Mouse (Mus musculus): Measurements from ENCODE around the gene Tomt. TPM values are rescaled to one million over a fixed set of nuclear protein-coding genes. Genes with fewer than 3 reads are reported as not detected.

Gene Tomt
- polyA plus RNA-seq, 1 experiment from 2014 or later, result 0.20 TPM

GRCm38 (mm10) chr7:101867482-101867881 lies 38.7 kb downstream of the Tomt start:
- no peak overlapping the region for H3K9ac ChIP-seq (ENCODE audit: low read depth, low read length)
- no peak overlapping the region for H3K4me3 ChIP-seq (ENCODE audit: low read depth, low read length)
- H3K4me1 ChIP-seq (replicated peaks; ENCODE audit: control insufficient read depth, insufficient read depth, low read length), result no peaks in the 10 kb centered on the region
- H3K27ac ChIP-seq (ENCODE audit: low read depth, low read length), result no peak overlapping the region
- no peak for TF ChIP-seq CTCF (IDR thresholded peaks at IDR 0.05; ENCODE audit: low read depth)
- WGBS, result over 99% methylated on average over 4 of the region's 4 CpGs
- H3K9me3 ChIP-seq (ENCODE audit: control insufficient read depth), result no peaks in the 10 kb centered on the region
- ATAC-seq, result no peak
- no peaks in the 10 kb centered on the region for H3K27me3 ChIP-seq (replicated peaks; ENCODE audit: control insufficient read depth, insufficient read depth, low read length)
- H3K36me3 ChIP-seq (ENCODE audit: control insufficient read depth, insufficient read depth), result peaks cover 4% of the 10 kb centered on the region; the same call in 1 of the 2 replicates
- H3K4me2 ChIP-seq (replicated peaks; ENCODE audit: low read depth), result no peak overlapping the region

DNA sequence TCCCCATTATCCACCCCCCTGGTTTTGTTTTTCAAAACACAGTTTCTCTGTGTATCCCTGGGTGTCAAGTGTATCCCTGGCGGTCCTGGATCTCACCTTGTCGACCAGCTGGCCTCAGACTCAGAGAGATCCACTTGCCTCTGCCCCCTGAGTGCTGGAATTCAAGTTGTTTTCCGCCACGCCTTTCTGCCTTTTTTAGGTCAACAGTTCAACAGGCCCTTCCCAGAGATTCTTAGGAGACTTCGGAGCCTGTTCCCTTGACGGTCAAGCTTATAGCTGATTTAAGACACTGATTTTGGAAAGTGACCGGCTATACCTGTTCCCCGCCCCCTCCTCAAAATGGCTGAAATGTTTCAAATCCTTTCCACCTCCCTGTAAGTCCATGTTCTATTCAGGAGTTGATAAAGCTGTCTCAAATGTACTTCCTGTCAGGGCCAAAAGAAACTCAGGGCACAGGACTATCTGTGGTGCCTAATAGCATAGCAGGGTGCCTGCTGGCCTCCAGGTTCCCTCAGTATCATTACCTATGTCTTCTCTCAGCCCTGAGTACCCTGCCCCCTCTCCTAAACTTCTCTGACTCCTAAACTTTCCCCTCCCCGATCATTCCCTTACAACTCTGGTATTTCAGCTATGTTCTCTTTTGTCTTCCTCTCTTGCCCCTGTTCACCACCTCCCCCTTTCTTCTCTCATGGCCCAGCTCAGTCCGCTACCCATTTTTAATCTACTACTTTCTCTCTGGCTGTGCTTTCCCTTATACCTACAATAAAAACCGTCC lies 39.5 kb downstream of the Tomt start:
- ATAC-seq, result no peak
- no peak for TF ChIP-seq CTCF (IDR thresholded peaks at IDR 0.05; ENCODE audit: low read depth)
- WGBS, result 76% methylated on average over 11 of the region's 11 CpGs

GRCm38 (mm10) chr7:101863415-101863814 lies 42.7 kb downstream of the Tomt start, which contains the start of gene Anapc15:
Anapc15 (plus strand) TSS chr7:101863715.
- no peak within 1 kb of the TSS for H3K4me3 ChIP-seq (ENCODE audit: low read depth, low read length)
- no peak for TF ChIP-seq CTCF (IDR thresholded peaks at IDR 0.05; ENCODE audit: low read depth)
- H3K36me3 ChIP-seq (ENCODE audit: control insufficient read depth, insufficient read depth), result peaks cover 5% of the 10 kb centered on the region
- H3K4me1 ChIP-seq (replicated peaks; ENCODE audit: control insufficient read depth, insufficient read depth, low read length), result no peaks in the 10 kb centered on the region
- no peak within 1 kb of the TSS for H3K4me2 ChIP-seq (replicated peaks; ENCODE audit: low read depth)
- no peaks in the 10 kb centered on the region for H3K9me3 ChIP-seq (ENCODE audit: control insufficient read depth)
- no peak within 1 kb of the TSS for H3K27ac ChIP-seq (ENCODE audit: low read depth, low read length)
- no peak for ATAC-seq
- WGBS, result 72% methylated on average over 3 of the region's 3 CpGs
- no peaks in the 10 kb centered on the region for H3K27me3 ChIP-seq (replicated peaks; ENCODE audit: control insufficient read depth, insufficient read depth, low read length)
- H3K9ac ChIP-seq (ENCODE audit: low read depth, low read length), result no peak within 1 kb of the TSS

More for the DNA sequence above, 39.5 kb downstream of the Tomt start:
- no peak overlapping the region for H3K4me3 ChIP-seq (ENCODE audit: low read depth, low read length)
- H3K9me3 ChIP-seq (ENCODE audit: control insufficient read depth), result no peaks in the 10 kb centered on the region
- no peak overlapping the region for H3K4me2 ChIP-seq (replicated peaks; ENCODE audit: low read depth)
- H3K9ac ChIP-seq (ENCODE audit: low read depth, low read length), result no peak overlapping the region
- no peak overlapping the region for H3K27ac ChIP-seq (ENCODE audit: low read depth, low read length)
- no peaks in the 10 kb centered on the region for H3K4me1 ChIP-seq (replicated peaks; ENCODE audit: control insufficient read depth, insufficient read depth, low read length)
- peaks cover 4% of the 10 kb centered on the region for H3K36me3 ChIP-seq (ENCODE audit: control insufficient read depth, insufficient read depth)
- no peaks in the 10 kb centered on the region for H3K27me3 ChIP-seq (replicated peaks; ENCODE audit: control insufficient read depth, insufficient read depth, low read length)

DNA sequence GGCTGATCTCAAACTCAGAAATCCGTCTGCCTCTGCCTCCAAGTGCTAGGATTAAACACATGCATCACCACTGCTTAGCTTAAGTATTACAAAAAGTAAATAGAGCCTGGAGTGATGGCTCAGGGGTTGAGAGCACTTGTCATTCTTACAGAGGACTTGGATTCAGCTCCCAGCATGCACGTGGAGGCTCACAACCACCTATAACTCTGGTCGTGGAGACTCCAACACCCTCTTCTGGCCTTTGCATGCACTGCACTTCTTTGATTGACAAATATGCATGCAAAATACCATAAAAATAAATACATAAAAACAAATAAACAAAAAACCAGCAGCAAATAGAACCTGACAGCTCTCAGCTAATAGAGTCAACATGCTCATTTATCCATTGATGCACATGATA lies 43.9 kb downstream of the Tomt start:
- no peak overlapping the region for H3K4me2 ChIP-seq (replicated peaks; ENCODE audit: low read depth)
- no peak for ATAC-seq
- WGBS, result 70% methylated on average over 3 of the region's 3 CpGs
- no peaks in the 10 kb centered on the region for H3K4me1 ChIP-seq (replicated peaks; ENCODE audit: control insufficient read depth, insufficient read depth, low read length)
- H3K27me3 ChIP-seq (replicated peaks; ENCODE audit: control insufficient read depth, insufficient read depth, low read length), result no peaks in the 10 kb centered on the region
- no peak overlapping the region for H3K4me3 ChIP-seq (ENCODE audit: low read depth, low read length)
- H3K9me3 ChIP-seq (ENCODE audit: control insufficient read depth), result no peaks in the 10 kb centered on the region
- peak; percentile 22; the same call in 1 of the 2 replicates for TF ChIP-seq CTCF (IDR thresholded peaks at IDR 0.05; ENCODE audit: low read depth)
- peaks cover 8% of the 10 kb centered on the region for H3K36me3 ChIP-seq (ENCODE audit: control insufficient read depth, insufficient read depth)
- H3K9ac ChIP-seq (ENCODE audit: low read depth, low read length), result no peak overlapping the region
- no peak overlapping the region for H3K27ac ChIP-seq (ENCODE audit: low read depth, low read length)

DNA sequence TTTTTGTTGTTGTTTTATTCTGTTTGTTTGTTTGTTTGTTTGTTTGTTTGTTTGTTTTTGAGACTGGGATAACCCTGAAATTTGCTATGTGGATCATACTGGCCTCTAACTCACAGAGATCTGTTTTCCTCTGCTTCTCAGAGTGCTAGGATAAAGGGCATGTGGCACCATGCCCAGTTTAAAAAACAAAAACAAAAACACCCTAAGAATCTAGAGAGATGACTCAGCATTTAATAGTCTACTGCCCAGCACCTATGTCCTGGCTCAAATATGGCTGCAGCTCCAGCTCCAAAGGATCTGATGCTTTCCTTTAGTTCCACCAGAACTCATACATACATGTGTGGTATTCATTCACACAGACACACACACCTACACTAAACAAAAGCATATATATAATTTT lies 45.2 kb downstream of the Tomt start:
- no peak for ATAC-seq
- TF ChIP-seq CTCF (IDR thresholded peaks at IDR 0.05; ENCODE audit: low read depth), result no peak

DNA sequence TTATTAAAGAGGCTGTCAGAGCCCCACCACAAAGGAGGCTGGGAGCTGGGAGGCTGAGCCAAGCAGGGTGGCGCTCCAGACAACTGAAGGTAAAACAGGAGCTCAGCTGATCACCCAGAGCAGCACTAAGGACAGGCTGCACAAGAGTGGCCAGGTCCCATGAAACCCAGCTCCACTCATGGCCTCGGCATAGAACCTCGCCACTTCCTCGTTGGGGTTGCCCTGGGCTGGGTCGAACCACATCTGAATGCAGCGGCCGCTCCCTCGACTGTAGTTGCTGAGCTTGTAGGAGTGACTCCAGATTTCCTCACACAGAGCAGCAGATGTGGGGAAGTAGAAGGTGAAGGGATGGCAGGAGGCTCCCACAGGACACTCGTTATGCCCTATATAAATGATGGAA lies 47.8 kb downstream of the Tomt start:
- H3K4me2 ChIP-seq (replicated peaks; ENCODE audit: low read depth), result no peak overlapping the region
- 71% methylated on average over 9 of the region's 9 CpGs for WGBS
- no peaks in the 10 kb centered on the region for H3K27me3 ChIP-seq (replicated peaks; ENCODE audit: control insufficient read depth, insufficient read depth, low read length)
- no peak overlapping the region for H3K27ac ChIP-seq (ENCODE audit: low read depth, low read length)
- H3K36me3 ChIP-seq (ENCODE audit: control insufficient read depth, insufficient read depth), result peaks cover 11% of the 10 kb centered on the region
- no peak overlapping the region for H3K9ac ChIP-seq (ENCODE audit: low read depth, low read length)
- no peak for ATAC-seq
- H3K4me3 ChIP-seq (ENCODE audit: low read depth, low read length), result no peak overlapping the region
- no peaks in the 10 kb centered on the region for H3K9me3 ChIP-seq (ENCODE audit: control insufficient read depth)
- no peaks in the 10 kb centered on the region for H3K4me1 ChIP-seq (replicated peaks; ENCODE audit: control insufficient read depth, insufficient read depth, low read length)
- TF ChIP-seq CTCF (IDR thresholded peaks at IDR 0.05; ENCODE audit: low read depth), result no peak

More for the DNA sequence above, 45.2 kb downstream of the Tomt start:
- Histone ChIP-seq H3K36me3 (ENCODE audit: control insufficient read depth, insufficient read depth) (peaks cover 16% of the 10 kb centered on the region), H3K9me3 (ENCODE audit: control insufficient read depth) (no peaks in the 10 kb centered on the region), H3K4me2 (replicated peaks; ENCODE audit: low read depth) (no peak overlapping the region), H3K27me3 (replicated peaks; ENCODE audit: control insufficient read depth, insufficient read depth, low read length) (no peaks in the 10 kb centered on the region), H3K4me1 (replicated peaks; ENCODE audit: control insufficient read depth, insufficient read depth, low read length) (no peaks in the 10 kb centered on the region), H3K27ac (ENCODE audit: low read depth, low read length) (no peak overlapping the region), H3K9ac (ENCODE audit: low read depth, low read length) (no peak overlapping the region), H3K4me3 (ENCODE audit: low read depth, low read length) (no peak overlapping the region)

Data from intestine, postnatal 0 days (tissue).